Mouse (Mus musculus): ENCODE data around the gene Oas1e. TPM values are rescaled to one million over a fixed set of nuclear protein-coding genes. Genes with fewer than 3 reads are reported as not detected.

The Oas1e gene
- polyA plus RNA-seq, 1 experiment from 2014 or later: 0.09 TPM

Other genes starting within 250 kb of the Oas1e start
- 12.4 and 16.8 TPM in 2 replicates for gene Tpcn1, start 206.9 kb downstream of the Oas1e start, polyA plus RNA-seq (2015; fragmentation: Nextera tagmentation; extraction: Ambion mirVana)
- gene Iqcd, start 206.5 kb downstream of the Oas1e start, polyA plus RNA-seq (2015; fragmentation: Nextera tagmentation; extraction: Ambion mirVana): 0.19 and 0.46 TPM in 2 replicates
- gene Rita1, start 182.9 kb downstream of the Oas1e start, polyA plus RNA-seq (2015; fragmentation: Nextera tagmentation; extraction: Ambion mirVana): 11.0 and 12.7 TPM in 2 replicates
- gene Ddx54, start 182.8 kb downstream of the Oas1e start, polyA plus RNA-seq (2015; fragmentation: Nextera tagmentation; extraction: Ambion mirVana): 23.4 and 32.9 TPM in 2 replicates
- 0.15 TPM in 1 of 2 replicates, not detected in the other for gene Cfap73, start 161.3 kb downstream of the Oas1e start, polyA plus RNA-seq (2015; fragmentation: Nextera tagmentation; extraction: Ambion mirVana)
- gene Rasal1, start 146.7 kb downstream of the Oas1e start, polyA plus RNA-seq (2015; fragmentation: Nextera tagmentation; extraction: Ambion mirVana): 0.25 and 0.55 TPM in 2 replicates
- 1.9 and 12.3 TPM in 2 replicates for gene Dtx1, start 83.6 kb downstream of the Oas1e start, polyA plus RNA-seq (2015; fragmentation: Nextera tagmentation; extraction: Ambion mirVana)
- gene Oas2, start 45.7 kb downstream of the Oas1e start, polyA plus RNA-seq (2015; fragmentation: Nextera tagmentation; extraction: Ambion mirVana): 0.30 and 0.68 TPM in 2 replicates
- 0.34 and 0.76 TPM in 2 replicates for gene Oas3, start 17.9 kb downstream of the Oas1e start, polyA plus RNA-seq (2015; fragmentation: Nextera tagmentation; extraction: Ambion mirVana)
- 0.73 and 0.84 TPM in 2 replicates for gene Oas1c, start 17.0 kb upstream of the Oas1e start, polyA plus RNA-seq (2015; fragmentation: Nextera tagmentation; extraction: Ambion mirVana)
- not detected in 2 replicates for gene Oas1f, start 51.8 kb upstream of the Oas1e start, polyA plus RNA-seq (2015; fragmentation: Nextera tagmentation; extraction: Ambion mirVana)
- not detected in 2 replicates for gene Oas1h, start 65.9 kb upstream of the Oas1e start, polyA plus RNA-seq (2015; fragmentation: Nextera tagmentation; extraction: Ambion mirVana)
- 0.69 and 0.90 TPM in 2 replicates for gene Oas1g, start 92.1 kb upstream of the Oas1e start, polyA plus RNA-seq (2015; fragmentation: Nextera tagmentation; extraction: Ambion mirVana)
- 1.4 and 2.8 TPM in 2 replicates for gene Oas1a, start 112.0 kb upstream of the Oas1e start, polyA plus RNA-seq (2015; fragmentation: Nextera tagmentation; extraction: Ambion mirVana)
- gene Oas1d, start 119.0 kb upstream of the Oas1e start, polyA plus RNA-seq (2015; fragmentation: Nextera tagmentation; extraction: Ambion mirVana): not detected in 2 replicates
- gene Rph3a, start 214.6 kb upstream of the Oas1e start, polyA plus RNA-seq (2015; fragmentation: Nextera tagmentation; extraction: Ambion mirVana): 0.29 TPM in 1 of 2 replicates, not detected in the other